Mouse (Mus musculus): ENCODE data around the gene Rab3gap1.

- no peak for TF ChIP-seq POLR2A (IDR thresholded peaks at IDR 0.05; ENCODE audit: control insufficient read depth, extremely low read depth, insufficient read depth, low read length, poor library complexity)
- no peak for TF ChIP-seq CTCF (IDR thresholded peaks at IDR 0.05; ENCODE audit: borderline replicate concordance, control insufficient read depth, extremely low read depth, insufficient read depth, low read length, poor library complexity)
These were observed 36.3 kb downstream of the Rab3gap1 start for GRCm38 (mm10) chr1:127904774-127905385.

All from thymus, adult 2 months (tissue).